Mouse (Mus musculus) liver, embryonic 11.5 days (tissue): ENCODE data around the gene Ptpru. TPM values are rescaled to one million over a fixed set of nuclear protein-coding genes. Genes with fewer than 3 reads are reported as not detected.

Experiments
- ATAC-seq: fragments of 200-750 bp; cut with Nextera tagmentation; replicated peaks from 2 replicates; pipeline ENCODE4 v1.8.0; 2017; ENCODE audit warnings: moderate number of reproducible peaks, mild to moderate bottlenecking, moderate TSS enrichment, moderate library complexity; ENCODE audit not compliant: low FRiP score
- DNase-seq: peaks from one replicate; pipeline ENCODE4 v3.0.0-alpha.2; 2017; ENCODE audit warnings: low spot score
- H3K27ac ChIP-seq: fragments of 300-500 bp; sonication (generic); 2 replicates; pipeline ENCODE4 v1.5.1; 2014; ENCODE audit warnings: mild to moderate bottlenecking, low read depth, low read length, control low read depth
- H3K27me3 ChIP-seq: fragments of 300-500 bp; sonication (generic); replicated peaks from 2 replicates; pipeline ENCODE4 v1.6.1; 2014; ENCODE audit warnings: low read length, mixed read lengths; ENCODE audit not compliant: control insufficient read depth, insufficient read depth
- H3K36me3 ChIP-seq: fragments of 300-500 bp; sonication (generic); 2 replicates; pipeline ENCODE4 v1.6.1; 2014; ENCODE audit warnings: mild to moderate bottlenecking, low read length, moderate library complexity, mixed read lengths; ENCODE audit not compliant: control insufficient read depth, insufficient read depth
- H3K4me1 ChIP-seq: fragments of 300-500 bp; sonication (generic); replicated peaks from 2 replicates; pipeline ENCODE4 v1.6.1; 2014; ENCODE audit warnings: low read length, mixed read lengths; ENCODE audit not compliant: control insufficient read depth, insufficient read depth
- H3K4me2 ChIP-seq: fragments of 300-500 bp; sonication (generic); 2 replicates; pipeline ENCODE4 v1.6.1; 2014; ENCODE audit warnings: mild to moderate bottlenecking, control low read depth, moderate library complexity
- H3K4me3 ChIP-seq: fragments of 300-500 bp; sonication (generic); 2 replicates; pipeline ENCODE4 v1.5.1; 2014; ENCODE audit warnings: low read depth, low read length, control low read depth
- H3K9ac ChIP-seq: fragments of 300-500 bp; sonication (generic); 2 replicates; pipeline ENCODE4 v1.6.1; 2014; ENCODE audit warnings: low read depth, low read length, control low read depth
- H3K9me3 ChIP-seq: fragments of 300-500 bp; sonication (generic); 2 replicates; pipeline ENCODE4 v1.6.1; 2016; ENCODE audit warnings: low read length, inconsistent platforms, mixed read lengths; ENCODE audit not compliant: control insufficient read depth
- WGBS: fragments of 180-500 bp; shearing (Covaris S2); extraction: QIAGEN DNeasy Blood & Tissue Kit; methylation state at CpG from one replicate; pipeline ENCODE4 v1.1.7; 2014; 5-methylcytosine and 5-hydroxymethylcytosine counted together
- polyA plus RNA-seq: library from polyadenylated mRNA; unstranded; fragments of >200 nt; fragmentation: Nextera tagmentation; extraction: Ambion mirVana; gene quantifications from 2 replicates; pipeline ENCODE4 v1.2.1, GENCODE M21; 2014

The Ptpru gene
- polyA plus RNA-seq, 1 experiment from 2014 or later = 5.8 TPM

DNA sequence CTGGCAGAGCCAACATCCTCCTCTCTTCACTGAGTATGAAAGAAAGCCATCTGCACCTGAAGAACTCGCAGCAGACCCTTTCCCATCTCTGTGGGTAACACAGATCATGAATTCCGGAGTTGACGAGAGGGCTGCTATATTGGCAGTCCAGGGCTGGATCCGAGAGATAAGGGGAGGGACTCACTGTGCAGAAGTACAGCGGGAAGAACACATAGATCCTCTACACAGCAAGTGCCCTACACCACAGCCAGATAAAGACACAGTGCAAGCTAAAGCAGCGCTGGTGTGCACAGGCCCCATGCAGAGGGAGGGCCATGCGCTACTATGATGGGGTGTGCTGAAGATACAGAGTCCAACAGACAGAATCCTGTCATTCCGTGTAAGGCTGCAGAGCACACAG is 9.0 kb downstream of the Ptpru start:
- Histone ChIP-seq H3K27ac (peak overlapping the region; percentile 75), H3K4me3 (no peak overlapping the region), H3K4me1 (peaks cover 41% of the 10 kb centered on the region), H3K9ac (peak overlapping the region; percentile 34; the same call in 1 of the 2 replicates), H3K9me3 (no peaks in the 10 kb centered on the region), H3K36me3 (no peaks in the 10 kb centered on the region), H3K27me3 (peaks cover 4% of the 10 kb centered on the region; the same call in 1 of the 2 replicates), H3K4me2 (peak overlapping the region; percentile 43)
- 43% methylated on average over 8 of the region's 8 CpGs for WGBS
- DNase-seq = no peak
- peak; percentile 91 for ATAC-seq

DNA sequence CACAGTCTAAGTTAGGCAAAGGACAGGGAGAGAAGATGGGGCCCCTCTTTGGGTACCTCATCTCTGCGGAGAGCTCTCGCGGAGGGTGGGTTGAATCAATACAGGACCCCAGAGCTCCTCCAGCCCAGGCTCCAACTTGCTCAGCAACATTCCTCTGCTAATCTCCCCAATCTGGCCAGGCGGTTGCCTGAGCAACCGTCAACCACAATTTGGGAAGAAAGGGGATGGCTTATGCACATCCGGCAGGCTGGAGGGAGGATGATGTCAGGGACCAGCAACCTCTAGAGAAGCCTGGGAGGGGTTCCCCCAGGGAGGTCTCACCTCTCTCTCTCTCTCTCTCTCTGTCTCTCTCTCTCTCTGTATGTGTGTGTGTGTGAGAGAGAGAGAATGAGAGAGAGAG is 11.2 kb downstream of the Ptpru start:
- peaks cover 27% of the 10 kb centered on the region for H3K4me1 ChIP-seq

GRCm38 (mm10) chr4:131825830-131826229 is 12.3 kb downstream of the Ptpru start:
- DNase-seq (peak; percentile 48), ATAC-seq (0 out of 2 replicates have a peak, but pooled peaks have one; percentile 29)
- Histone ChIP-seq H3K9ac (no peak overlapping the region), H3K4me2 (no peak overlapping the region), H3K4me1 (peaks cover 25% of the 10 kb centered on the region), H3K9me3 (no peaks in the 10 kb centered on the region), H3K36me3 (no peaks in the 10 kb centered on the region), H3K4me3 (no peak overlapping the region), H3K27me3 (0 out of 2 replicates have a peak, but pooled peaks cover 3% of the 10 kb centered on the region), H3K27ac (no peak overlapping the region)
- whole genome bisulfite sequencing = 30% methylated on average over 8 of the region's 8 CpGs

More for the DNA sequence above, 11.2 kb downstream of the Ptpru start:
- H3K36me3 ChIP-seq = no peaks in the 10 kb centered on the region
- H3K4me2 ChIP-seq = no peak overlapping the region
- H3K9ac ChIP-seq = no peak overlapping the region
- H3K27ac ChIP-seq = no peak overlapping the region
- 17% methylated on average over 6 of the region's 6 CpGs for WGBS
- no peak for ATAC-seq
- H3K4me3 ChIP-seq = no peak overlapping the region
- H3K27me3 ChIP-seq = no peaks in the 10 kb centered on the region
- no peaks in the 10 kb centered on the region for H3K9me3 ChIP-seq
- DNase-seq = no peak

- Histone ChIP-seq H3K36me3 (no peaks in the 10 kb centered on the region), H3K9me3 (no peaks in the 10 kb centered on the region), H3K27ac (no peak overlapping the region), H3K4me2 (no peak overlapping the region), H3K27me3 (peaks cover 7% of the 10 kb centered on the region; the same call in 1 of the 2 replicates), H3K4me3 (no peak overlapping the region), H3K9ac (no peak overlapping the region), H3K4me1 (peaks cover 17% of the 10 kb centered on the region)
- no peak for DNase-seq
- no peak for ATAC-seq
- 68% methylated on average over 3 of the region's 3 CpGs for WGBS
Observed at GRCm38 (mm10) chr4:131824939-131825338, 13.1 kb downstream of the Ptpru start.

DNA sequence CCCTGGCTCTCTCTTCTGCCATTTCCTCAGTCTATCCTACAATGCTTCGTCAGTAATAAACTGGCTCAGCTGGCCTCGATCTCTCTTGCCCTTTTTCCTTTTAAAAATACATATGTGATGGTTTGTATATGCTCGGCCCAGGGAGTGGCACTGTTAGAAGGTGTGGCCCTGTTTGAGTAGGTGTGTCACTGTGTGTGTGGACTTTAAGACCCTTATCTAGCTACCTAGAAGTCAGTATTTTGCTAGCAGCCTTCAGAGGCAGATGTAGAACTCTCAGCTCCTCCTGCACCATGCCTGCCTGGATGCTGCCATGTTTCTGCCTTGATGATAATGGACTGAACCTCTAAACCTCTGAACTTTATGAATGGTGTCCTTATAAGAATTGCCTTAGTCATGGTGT is 15.5 kb downstream of the Ptpru start:
- ATAC-seq = 0 out of 2 replicates have a peak, but pooled peaks have one; percentile 35
- peaks cover 14% of the 10 kb centered on the region for H3K27me3 ChIP-seq
- no peak overlapping the region for H3K27ac ChIP-seq
- H3K4me3 ChIP-seq = no peak overlapping the region
- H3K9me3 ChIP-seq = no peaks in the 10 kb centered on the region
- H3K36me3 ChIP-seq = no peaks in the 10 kb centered on the region
- DNase-seq = no peak
- H3K4me2 ChIP-seq = no peak overlapping the region
- WGBS = 76% methylated on average over 3 of the region's 3 CpGs
- peaks cover 4% of the 10 kb centered on the region; the same call in 1 of the 2 replicates for H3K4me1 ChIP-seq
- H3K9ac ChIP-seq = no peak overlapping the region

GRCm38 (mm10) chr4:131821161-131821731 is 16.8 kb downstream of the Ptpru start:
- Histone ChIP-seq H3K27me3 (peaks cover 14% of the 10 kb centered on the region), H3K9me3 (no peaks in the 10 kb centered on the region), H3K9ac (no peak overlapping the region), H3K4me2 (no peak overlapping the region), H3K4me3 (no peak overlapping the region), H3K36me3 (no peaks in the 10 kb centered on the region), H3K27ac (no peak overlapping the region), H3K4me1 (peaks cover 1% of the 10 kb centered on the region; the same call in 1 of the 2 replicates)
- no peak for ATAC-seq
- WGBS = 58% methylated on average over 16 of the region's 16 CpGs
- no peak for DNase-seq

GRCm38 (mm10) chr4:131818926-131819325 is 19.2 kb downstream of the Ptpru start:
- ATAC-seq (no peak), DNase-seq (no peak)
- Histone ChIP-seq H3K9ac (no peak overlapping the region), H3K4me2 (no peak overlapping the region), H3K36me3 (no peaks in the 10 kb centered on the region), H3K4me1 (peaks cover 3% of the 10 kb centered on the region; the same call in 1 of the 2 replicates), H3K9me3 (no peaks in the 10 kb centered on the region), H3K27me3 (peaks cover 14% of the 10 kb centered on the region), H3K27ac (no peak overlapping the region), H3K4me3 (no peak overlapping the region)
- WGBS = 52% methylated on average over 23 of the region's 23 CpGs

DNA sequence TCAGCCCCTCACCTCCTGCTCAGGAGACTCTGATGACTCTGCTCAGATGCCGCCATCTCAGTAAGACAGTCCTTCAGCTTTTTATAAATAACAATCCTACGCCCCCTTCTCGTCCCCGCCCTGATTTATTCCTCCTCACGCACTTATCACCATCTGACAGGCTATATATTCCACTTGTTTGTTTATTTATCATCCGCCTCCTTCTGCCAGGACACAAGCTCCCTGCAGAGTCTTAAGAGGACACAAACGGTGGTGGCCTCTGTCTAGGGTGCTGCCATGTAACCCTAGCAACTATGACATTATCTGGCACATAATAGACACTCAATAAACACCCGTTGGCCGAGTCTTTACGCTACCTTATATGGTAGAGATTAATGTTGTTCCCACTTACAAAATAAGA is 22.3 kb downstream of the Ptpru start:
- H3K27ac ChIP-seq = no peak overlapping the region
- H3K4me2 ChIP-seq = no peak overlapping the region

GRCm38 (mm10) chr4:131814869-131815268 is 23.2 kb downstream of the Ptpru start:
- no peak overlapping the region for H3K27ac ChIP-seq
- H3K4me1 ChIP-seq = 0 out of 2 replicates have a peak, but pooled peaks cover 3% of the 10 kb centered on the region
- 82% methylated on average over 10 of the region's 10 CpGs for WGBS
- DNase-seq (no peak), ATAC-seq (no peak)
- H3K9me3 ChIP-seq = no peaks in the 10 kb centered on the region
- no peak overlapping the region for H3K4me3 ChIP-seq
- no peaks in the 10 kb centered on the region for H3K36me3 ChIP-seq
- no peak overlapping the region for H3K9ac ChIP-seq
- H3K4me2 ChIP-seq = no peak overlapping the region
- peaks cover 7% of the 10 kb centered on the region for H3K27me3 ChIP-seq

More for the DNA sequence above, 22.3 kb downstream of the Ptpru start:
- H3K9ac ChIP-seq = no peak overlapping the region
- DNase-seq (no peak), ATAC-seq (peak; percentile 84)
- peaks cover 12% of the 10 kb centered on the region for H3K27me3 ChIP-seq
- no peak overlapping the region for H3K4me3 ChIP-seq
- 0 out of 2 replicates have a peak, but pooled peaks cover 3% of the 10 kb centered on the region for H3K4me1 ChIP-seq
- 67% methylated on average over 10 of the region's 10 CpGs for WGBS
- no peaks in the 10 kb centered on the region for H3K36me3 ChIP-seq
- no peaks in the 10 kb centered on the region for H3K9me3 ChIP-seq
